Mouse (Mus musculus) neural tube, embryonic 11.5 days (tissue): ENCODE results near the gene Lrr1. TPM values are rescaled to one million over a fixed set of nuclear protein-coding genes. Genes with fewer than 3 reads are reported as not detected.

Source experiments
- ATAC-seq: fragments of 200-750 bp; cut with Nextera tagmentation; 2 replicates; pipeline ENCODE4 v1.8.0; 2017; ENCODE audit warnings: moderate number of reproducible peaks, mild to moderate bottlenecking, moderate TSS enrichment, moderate library complexity; ENCODE audit not compliant: insufficient read depth, low FRiP score, low TSS enrichment
- DNase-seq: peaks from one replicate; pipeline ENCODE4 v3.0.0-alpha.2; 2015; ENCODE audit warnings: low spot score
- H3K27ac ChIP-seq: fragments of 300-500 bp; sonication (generic); 2 replicates; pipeline ENCODE4 v1.5.1; 2014; ENCODE audit warnings: low read depth, mild to moderate bottlenecking, low read length
- H3K27me3 ChIP-seq: fragments of 300-500 bp; sonication (generic); 2 replicates; pipeline ENCODE4 v1.6.1; 2014; ENCODE audit warnings: mild to moderate bottlenecking, low read length, mixed read lengths; ENCODE audit not compliant: control insufficient read depth, insufficient read depth
- H3K36me3 ChIP-seq: fragments of 300-500 bp; sonication (generic); 2 replicates; pipeline ENCODE4 v1.6.1; 2014; ENCODE audit warnings: mild to moderate bottlenecking, low read length, moderate library complexity, mixed read lengths; ENCODE audit not compliant: control insufficient read depth, insufficient read depth
- H3K4me1 ChIP-seq: fragments of 300-500 bp; sonication (generic); 2 replicates; pipeline ENCODE4 v1.6.1; 2014; ENCODE audit warnings: low read length, mixed read lengths; ENCODE audit not compliant: control insufficient read depth, insufficient read depth
- H3K4me2 ChIP-seq: fragments of 300-500 bp; sonication (generic); 2 replicates; pipeline ENCODE4 v1.6.1; 2014; ENCODE audit warnings: low read depth, mild to moderate bottlenecking, moderate library complexity
- H3K4me3 ChIP-seq: fragments of 300-500 bp; sonication (generic); 2 replicates; pipeline ENCODE4 v1.5.1; 2014; ENCODE audit warnings: low read depth, low read length
- H3K9ac ChIP-seq: fragments of 300-500 bp; sonication (generic); 2 replicates; pipeline ENCODE4 v1.6.1; 2014; ENCODE audit warnings: mild to moderate bottlenecking, low read length
- H3K9me3 ChIP-seq: fragments of 300-500 bp; sonication (generic); 2 replicates; pipeline ENCODE4 v1.6.1; 2016; ENCODE audit warnings: low read length; ENCODE audit not compliant: control insufficient read depth
- WGBS: fragments of 180-500 bp; shearing (Covaris S2); extraction: QIAGEN DNeasy Blood & Tissue Kit; methylation state at CpG from one replicate; pipeline ENCODE4 v1.1.7; 2014; 5-methylcytosine and 5-hydroxymethylcytosine counted together
- polyA plus RNA-seq: library from polyadenylated mRNA; unstranded; fragments of >200 nt; fragmentation: Nextera tagmentation; extraction: Ambion mirVana; gene quantifications from 2 replicates; pipeline ENCODE4 v1.2.1, GENCODE M21; 2014

Gene Lrr1
- polyA plus RNA-seq, 1 experiment from 2014 or later = 25.8 TPM

DNA sequence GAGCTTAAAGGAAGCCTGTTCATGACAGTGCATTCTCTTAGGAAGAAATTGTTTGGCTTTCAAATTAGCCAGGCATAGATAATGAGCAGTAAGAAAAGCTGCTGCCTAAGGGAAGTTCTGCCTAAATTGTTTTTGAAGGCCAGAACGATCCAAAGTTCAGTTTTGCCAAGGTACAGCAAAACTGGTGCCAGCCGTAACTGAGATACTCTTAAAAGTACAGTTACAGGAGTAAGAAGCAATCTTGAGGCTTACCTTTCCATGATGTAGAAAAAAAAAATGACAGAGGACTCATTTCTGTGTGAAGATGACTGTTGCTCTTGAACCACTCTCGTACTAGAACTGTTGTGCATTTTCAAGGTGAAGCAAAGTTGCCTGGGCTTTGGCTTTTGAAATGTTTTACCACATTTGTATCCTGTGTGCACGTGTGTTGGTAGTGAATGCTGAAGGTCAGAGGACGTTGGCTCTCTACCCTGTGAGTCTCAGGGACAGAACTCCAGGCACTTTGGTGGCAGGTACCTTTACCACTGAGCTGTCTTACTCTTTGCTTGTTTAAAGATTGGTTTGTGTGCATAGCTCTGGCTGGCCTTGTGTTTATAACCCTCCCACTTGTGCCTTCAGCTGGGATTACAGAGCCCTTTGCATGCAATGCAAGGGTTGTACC is 18.3 kb downstream of the Lrr1 start:
- no peak overlapping the region for H3K4me3 ChIP-seq
- H3K27me3 ChIP-seq = no peaks in the 10 kb centered on the region
- WGBS = 77% methylated on average over 5 of the region's 5 CpGs
- DNase-seq (no peak), ATAC-seq (no peak)
- H3K9me3 ChIP-seq = no peaks in the 10 kb centered on the region
- no peak overlapping the region for H3K4me2 ChIP-seq
- peaks cover 13% of the 10 kb centered on the region for H3K4me1 ChIP-seq
- no peak overlapping the region for H3K27ac ChIP-seq
- H3K36me3 ChIP-seq = no peaks in the 10 kb centered on the region; the same call in 1 of the 2 replicates
- H3K9ac ChIP-seq = no peak overlapping the region

DNA sequence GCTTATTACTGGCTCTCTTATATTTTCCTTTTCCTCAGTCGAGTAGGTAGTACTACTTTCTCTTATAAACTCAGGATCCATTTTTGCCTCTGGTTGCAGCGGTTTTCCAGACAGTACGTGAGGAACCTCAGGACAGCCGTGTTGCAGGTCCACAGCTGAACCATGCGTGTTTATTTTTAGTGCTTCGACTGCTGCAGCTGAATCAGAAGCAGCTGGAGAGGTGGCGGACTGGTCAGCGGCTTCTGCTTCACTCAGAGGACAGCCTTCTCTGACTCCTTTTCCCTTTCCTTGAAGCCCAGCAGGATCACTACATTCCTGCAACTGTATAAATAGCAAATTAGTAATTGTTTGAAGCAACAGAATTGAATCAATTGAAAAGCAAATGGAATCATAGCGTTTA is 21.5 kb downstream of the Lrr1 start:
- WGBS = 92% methylated on average over 9 of the region's 9 CpGs
- H3K4me1 ChIP-seq = peaks cover 10% of the 10 kb centered on the region
- no peak overlapping the region for H3K4me2 ChIP-seq
- no peak overlapping the region for H3K27ac ChIP-seq
- no peaks in the 10 kb centered on the region for H3K9me3 ChIP-seq
- ATAC-seq = no peak
- H3K9ac ChIP-seq = no peak overlapping the region
- H3K36me3 ChIP-seq = no peaks in the 10 kb centered on the region; the same call in 1 of the 2 replicates
- H3K4me3 ChIP-seq = no peak overlapping the region
- DNase-seq = no peak
- H3K27me3 ChIP-seq = no peaks in the 10 kb centered on the region

DNA sequence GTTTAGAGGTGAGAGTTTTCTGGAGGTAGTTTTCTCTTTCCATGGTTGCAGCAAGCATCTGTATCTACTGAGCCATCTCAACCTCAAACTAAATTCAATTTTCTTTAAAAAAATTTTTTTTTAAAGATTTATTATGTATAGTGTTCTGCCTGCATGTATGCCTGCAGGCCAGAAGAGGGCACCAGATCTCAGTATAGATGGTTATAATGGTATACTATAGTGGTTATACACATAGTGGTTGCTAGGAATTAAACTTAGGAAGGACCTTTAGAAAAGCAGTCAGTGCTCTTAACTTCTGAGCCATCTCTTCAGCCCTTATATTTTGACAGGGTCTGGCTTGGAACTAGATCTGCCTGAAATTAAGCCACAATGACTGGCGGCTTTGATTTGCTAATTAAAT is 21.9 kb downstream of the Lrr1 start:
- DNase-seq (no peak), ATAC-seq (no peak)
- WGBS = 92% methylated on average over 1 of the region's 1 CpGs

DNA sequence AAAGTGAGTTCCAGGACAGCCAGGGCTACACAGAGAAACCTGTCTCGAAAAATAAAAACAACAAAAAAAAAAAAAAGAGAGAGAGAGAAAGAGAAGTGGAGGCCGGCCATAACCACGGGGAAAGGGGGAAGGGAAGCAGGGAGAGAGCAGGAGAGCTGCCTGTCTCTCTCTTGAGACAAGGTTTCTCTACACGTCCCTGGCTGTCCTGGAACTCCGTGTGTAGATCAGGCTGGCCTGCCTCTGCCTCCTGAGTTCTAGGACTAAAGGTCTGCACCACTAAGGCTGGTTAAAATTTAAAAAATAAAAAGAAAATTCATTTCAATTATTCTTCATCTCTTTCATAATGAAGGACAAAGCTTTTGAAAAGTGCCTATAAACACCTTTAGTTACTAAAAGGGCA is 22.8 kb downstream of the Lrr1 start:
- Histone ChIP-seq H3K27me3 (no peaks in the 10 kb centered on the region), H3K4me3 (no peak overlapping the region), H3K27ac (no peak overlapping the region), H3K4me2 (no peak overlapping the region), H3K36me3 (no peaks in the 10 kb centered on the region; the same call in 1 of the 2 replicates), H3K9ac (no peak overlapping the region), H3K4me1 (peaks cover 7% of the 10 kb centered on the region; the same call in 1 of the 2 replicates), H3K9me3 (no peaks in the 10 kb centered on the region)
- 90% methylated on average over 5 of the region's 5 CpGs for WGBS
- no peak for ATAC-seq
- no peak for DNase-seq

More for the DNA sequence above, 21.9 kb downstream of the Lrr1 start:
- H3K4me2 ChIP-seq = no peak overlapping the region
- H3K36me3 ChIP-seq = no peaks in the 10 kb centered on the region; the same call in 1 of the 2 replicates
- peaks cover 5% of the 10 kb centered on the region for H3K4me1 ChIP-seq
- no peaks in the 10 kb centered on the region for H3K9me3 ChIP-seq
- H3K9ac ChIP-seq = no peak overlapping the region
- H3K4me3 ChIP-seq = no peak overlapping the region
- H3K27me3 ChIP-seq = no peaks in the 10 kb centered on the region
- H3K27ac ChIP-seq = no peak overlapping the region

DNA sequence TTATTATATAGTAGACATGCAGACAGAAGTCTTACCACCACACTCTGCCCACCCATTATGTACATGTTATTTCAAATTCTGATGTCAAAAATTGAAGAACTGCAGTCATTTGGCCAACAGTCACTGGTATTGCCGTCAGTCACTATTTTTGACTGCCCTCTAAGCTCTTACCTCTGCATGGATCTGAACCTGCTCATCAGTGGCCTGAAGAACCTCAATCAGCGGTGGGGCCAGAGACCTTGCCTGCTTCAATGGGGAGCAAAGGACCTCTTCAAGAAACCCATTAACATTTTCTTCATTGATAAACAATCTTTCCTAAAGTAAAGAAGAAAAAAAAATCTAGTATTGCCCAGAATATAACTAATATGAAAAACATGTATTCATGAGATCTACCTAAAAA is 24.0 kb downstream of the Lrr1 start:
- H3K27ac ChIP-seq = no peak overlapping the region
- DNase-seq (no peak), ATAC-seq (no peak)
- no peak overlapping the region for H3K9ac ChIP-seq
- H3K4me3 ChIP-seq = no peak overlapping the region
- H3K4me1 ChIP-seq = peaks cover 5% of the 10 kb centered on the region; the same call in 1 of the 2 replicates
- H3K36me3 ChIP-seq = no peaks in the 10 kb centered on the region; the same call in 1 of the 2 replicates
- no peaks in the 10 kb centered on the region for H3K27me3 ChIP-seq
- H3K9me3 ChIP-seq = no peaks in the 10 kb centered on the region
- no peak overlapping the region for H3K4me2 ChIP-seq
- 96% methylated on average over 2 of the region's 2 CpGs for WGBS

DNA sequence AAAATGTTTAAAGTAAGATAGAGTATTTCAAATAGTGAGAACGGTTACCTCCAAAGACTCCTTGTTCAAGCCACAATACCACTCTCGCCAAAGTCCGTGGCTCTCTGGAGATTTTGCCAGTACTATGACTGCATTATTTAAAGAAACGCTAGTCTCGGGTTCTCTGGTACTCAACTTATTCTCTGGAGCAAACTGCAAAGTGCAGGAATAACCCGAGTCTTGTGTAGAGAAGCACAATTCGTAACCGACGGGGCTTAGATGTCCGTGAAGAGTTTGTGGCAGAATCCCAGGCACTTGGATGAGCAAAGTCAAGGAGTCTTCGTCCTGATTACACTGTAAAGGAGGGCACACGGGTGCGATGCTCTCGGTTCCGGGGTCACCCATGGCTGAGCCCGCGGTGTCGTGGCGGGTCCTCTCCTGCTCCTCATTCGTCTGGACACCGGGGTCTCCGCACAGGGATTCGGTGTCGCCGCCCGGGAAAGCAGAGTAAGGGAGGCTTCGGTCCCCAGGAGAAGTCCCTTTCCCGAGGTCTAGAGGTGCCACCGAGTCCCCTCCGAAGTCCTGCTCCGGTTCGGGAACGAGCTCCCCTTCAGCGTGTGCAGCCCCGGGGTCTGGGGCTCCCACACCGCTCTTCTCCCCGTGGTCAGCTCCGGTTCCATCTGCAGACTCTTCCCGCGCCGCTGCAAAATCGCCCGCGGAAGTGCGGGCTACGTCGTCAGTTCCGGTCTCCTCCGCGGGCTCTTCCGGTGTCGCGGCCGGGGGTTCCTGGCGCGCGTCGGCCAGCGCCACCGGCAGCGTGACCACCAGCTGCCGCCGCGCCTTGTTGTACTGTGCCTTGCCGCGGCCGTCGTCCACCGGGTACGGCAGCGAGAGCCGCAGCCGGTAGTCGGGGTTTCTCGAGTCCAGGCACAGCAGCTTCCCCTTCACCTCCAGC is 28.1 kb downstream of the Lrr1 start, which contains the start of gene Gm49383:
TSS of gene Gm49383 (minus strand) at position 661 of the 934 bp plus-strand sequence.
- peak within 1 kb of the TSS; percentile 83 for H3K9ac ChIP-seq
- peak within 1 kb of the TSS; percentile 94 for H3K4me3 ChIP-seq
- H3K27me3 ChIP-seq = no peaks in the 10 kb centered on the region
- no peaks in the 10 kb centered on the region for H3K9me3 ChIP-seq
- peak within 1 kb of the TSS; percentile 97 for H3K4me2 ChIP-seq
- H3K4me1 ChIP-seq = peaks cover 12% of the 10 kb centered on the region
- ATAC-seq = peak; percentile 87
- WGBS = under 1% methylated on average over 67 of the region's 75 CpGs
- peak; percentile 90 for DNase-seq
- H3K36me3 ChIP-seq = no peaks in the 10 kb centered on the region
- H3K27ac ChIP-seq = peak within 1 kb of the TSS; percentile 83

DNA sequence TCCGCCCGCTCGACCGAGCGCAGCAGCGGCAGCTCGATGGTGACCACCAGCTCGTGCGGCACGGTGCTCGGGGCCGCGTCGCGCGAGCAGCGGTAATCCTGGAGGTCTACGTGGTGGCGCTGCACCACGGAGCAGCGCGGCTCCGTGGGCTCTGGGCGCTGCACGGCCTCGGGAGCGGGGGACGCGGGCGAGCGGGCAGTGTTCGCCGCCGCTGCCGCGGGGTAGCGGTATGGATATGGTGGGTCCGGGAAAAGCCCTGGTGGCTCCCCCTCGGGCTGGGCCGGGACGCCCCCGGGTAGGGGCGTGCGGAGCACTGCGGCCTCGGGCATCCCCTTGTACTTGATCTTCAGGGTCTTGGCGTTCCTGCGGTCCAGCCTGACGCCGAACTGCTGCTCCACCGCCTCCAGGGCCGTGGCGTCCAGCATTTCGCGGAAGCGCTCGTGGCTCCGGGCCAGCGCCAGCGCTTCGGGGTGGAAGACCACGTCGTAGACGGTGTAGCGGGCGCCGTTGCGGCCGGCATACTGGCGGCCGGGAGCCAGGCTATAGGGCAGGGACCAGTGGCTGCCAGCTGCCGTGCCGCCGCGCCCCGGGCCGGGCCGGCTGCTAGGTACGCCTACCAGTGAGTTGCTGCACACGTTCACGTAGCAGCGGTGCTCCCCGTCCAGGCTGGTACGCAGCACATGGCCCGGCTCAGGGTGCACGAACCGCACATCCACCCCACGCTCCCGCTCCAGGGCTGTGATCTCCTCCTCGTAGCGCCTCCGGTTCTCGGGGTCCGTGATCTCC is 29.0 kb downstream of the Lrr1 start:
- no peaks in the 10 kb centered on the region for H3K27me3 ChIP-seq
- H3K4me3 ChIP-seq = peak overlapping the region; percentile 94
- peak overlapping the region; percentile 83 for H3K27ac ChIP-seq
- ATAC-seq = peak; percentile 74
- DNase-seq = peak; percentile 62
- H3K9ac ChIP-seq = peak overlapping the region; percentile 83
- H3K4me1 ChIP-seq = peaks cover 12% of the 10 kb centered on the region
- H3K36me3 ChIP-seq = no peaks in the 10 kb centered on the region; the same call in 1 of the 2 replicates
- H3K4me2 ChIP-seq = peak overlapping the region; percentile 97
- no peaks in the 10 kb centered on the region for H3K9me3 ChIP-seq
- WGBS = under 1% methylated on average over 84 of the region's 94 CpGs

DNA sequence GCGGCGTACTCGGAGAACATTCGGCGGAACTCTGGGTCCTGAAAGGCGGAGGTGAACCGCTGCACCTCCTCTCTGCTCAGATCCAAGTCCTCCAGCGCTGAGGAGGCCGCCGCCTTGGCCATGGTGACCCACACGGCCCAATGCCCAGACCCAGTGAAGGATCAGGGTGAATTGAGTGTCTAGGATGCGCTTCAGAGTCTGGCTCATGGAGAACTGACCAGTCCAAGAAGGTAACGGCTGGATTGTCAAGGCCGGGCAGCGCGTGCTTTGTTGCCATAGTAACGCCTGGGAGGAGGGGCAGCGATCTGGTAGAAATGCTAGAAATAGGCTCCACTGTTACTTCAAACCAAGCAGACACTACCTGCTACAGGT is 29.5 kb downstream of the Lrr1 start, which contains the start of gene Dnaaf2:
TSS of gene Dnaaf2 (minus strand) at position 266 of the 372 bp plus-strand sequence.
- peak; percentile 78 for DNase-seq
- Histone ChIP-seq H3K9ac (peak within 1 kb of the TSS; percentile 83), H3K4me3 (peak within 1 kb of the TSS; percentile 94), H3K4me1 (peaks cover 12% of the 10 kb centered on the region), H3K9me3 (no peaks in the 10 kb centered on the region), H3K36me3 (no peaks in the 10 kb centered on the region; the same call in 1 of the 2 replicates), H3K27me3 (no peaks in the 10 kb centered on the region), H3K27ac (peak within 1 kb of the TSS; percentile 83), H3K4me2 (peak within 1 kb of the TSS; percentile 97)
- peak; percentile 56 for ATAC-seq
- 0% methylated on average over 18 of the region's 18 CpGs for WGBS
